Mouse (Mus musculus): ENCODE results near the gene Snrpd3. TPM values are rescaled to one million over a fixed set of nuclear protein-coding genes. Genes with fewer than 3 reads are reported as not detected.
"Not testable (repeated sequence)": the region's sequence is repeated elsewhere in the genome, so short reads cannot be mapped to it uniquely, and the experiment has no call there.

Gene Snrpd3
- total RNA-seq (2014; fragmentation: Nextera tagmentation) (113 and 163 TPM in 2 replicates), total RNA-seq (2017) (74.2 and 142 TPM in 2 replicates)

GRCm38 (mm10) chr10:75517073-75517757 lies at the start of gene Snrpd3:
Gene Snrpd3, plus strand, starts transcription at chr10:75517551.
- peak; percentile 80 for ATAC-seq (replicated peaks; ENCODE audit: low FRiP score, low TSS enrichment, poor library complexity, severe bottlenecking)

GRCm38 (mm10) chr10:75473411-75473810 lies 43.9 kb upstream of the Snrpd3 start:
- ATAC-seq (replicated peaks; ENCODE audit: low FRiP score, low TSS enrichment, poor library complexity, severe bottlenecking), result no peak

GRCm38 (mm10) chr10:75474571-75474970 lies 42.8 kb upstream of the Snrpd3 start:
- ATAC-seq (replicated peaks; ENCODE audit: low FRiP score, low TSS enrichment, poor library complexity, severe bottlenecking), result no peak

- ATAC-seq (replicated peaks; ENCODE audit: low FRiP score, low TSS enrichment, poor library complexity, severe bottlenecking), result not testable (repeated sequence)
Measured at GRCm38 (mm10) chr10:75475139-75475850, 42.1 kb upstream of the Snrpd3 start.

- no peak for ATAC-seq (replicated peaks; ENCODE audit: low FRiP score, low TSS enrichment, poor library complexity, severe bottlenecking)
Measured at GRCm38 (mm10) chr10:75477034-75477433, 40.3 kb upstream of the Snrpd3 start.

GRCm38 (mm10) chr10:75479955-75480354 lies 37.4 kb upstream of the Snrpd3 start:
- no peak for ATAC-seq (replicated peaks; ENCODE audit: low FRiP score, low TSS enrichment, poor library complexity, severe bottlenecking)

GRCm38 (mm10) chr10:75481703-75482102 lies 35.6 kb upstream of the Snrpd3 start:
- ATAC-seq (replicated peaks; ENCODE audit: low FRiP score, low TSS enrichment, poor library complexity, severe bottlenecking), result no peak

- no peak for ATAC-seq (replicated peaks; ENCODE audit: low FRiP score, low TSS enrichment, poor library complexity, severe bottlenecking)
Measured at GRCm38 (mm10) chr10:75482271-75482670, 35.1 kb upstream of the Snrpd3 start.

- ATAC-seq (replicated peaks; ENCODE audit: low FRiP score, low TSS enrichment, poor library complexity, severe bottlenecking), result no peak
Measured at GRCm38 (mm10) chr10:75482919-75483483, 34.4 kb upstream of the Snrpd3 start.

GRCm38 (mm10) chr10:75484066-75484465 lies 33.3 kb upstream of the Snrpd3 start:
- no peak for ATAC-seq (replicated peaks; ENCODE audit: low FRiP score, low TSS enrichment, poor library complexity, severe bottlenecking)

GRCm38 (mm10) chr10:75484767-75485166 lies 32.6 kb upstream of the Snrpd3 start:
- ATAC-seq (replicated peaks; ENCODE audit: low FRiP score, low TSS enrichment, poor library complexity, severe bottlenecking), result no peak

GRCm38 (mm10) chr10:75486086-75486979 lies 31.0 kb upstream of the Snrpd3 start:
- peak; percentile 64; the same call in 1 of the 2 replicates for ATAC-seq (replicated peaks; ENCODE audit: low FRiP score, low TSS enrichment, poor library complexity, severe bottlenecking)

GRCm38 (mm10) chr10:75487131-75487530 lies 30.2 kb upstream of the Snrpd3 start:
- ATAC-seq (replicated peaks; ENCODE audit: low FRiP score, low TSS enrichment, poor library complexity, severe bottlenecking), result no peak

- peak; percentile 80 for ATAC-seq (replicated peaks; ENCODE audit: low FRiP score, low TSS enrichment, poor library complexity, severe bottlenecking)
Measured at GRCm38 (mm10) chr10:75489522-75489921, 27.8 kb upstream of the Snrpd3 start.

- ATAC-seq (replicated peaks; ENCODE audit: low FRiP score, low TSS enrichment, poor library complexity, severe bottlenecking), result no peak
Measured at GRCm38 (mm10) chr10:75490731-75491130, 26.6 kb upstream of the Snrpd3 start.

GRCm38 (mm10) chr10:75491234-75491935 lies 26.0 kb upstream of the Snrpd3 start:
- no peak for ATAC-seq (replicated peaks; ENCODE audit: low FRiP score, low TSS enrichment, poor library complexity, severe bottlenecking)

GRCm38 (mm10) chr10:75491936-75492262 lies 25.5 kb upstream of the Snrpd3 start:
- no peak for ATAC-seq (replicated peaks; ENCODE audit: low FRiP score, low TSS enrichment, poor library complexity, severe bottlenecking)

- no peak for ATAC-seq (replicated peaks; ENCODE audit: low FRiP score, low TSS enrichment, poor library complexity, severe bottlenecking)
Measured at GRCm38 (mm10) chr10:75495304-75495703, 22.0 kb upstream of the Snrpd3 start.

GRCm38 (mm10) chr10:75495921-75496320 lies 21.4 kb upstream of the Snrpd3 start:
- no peak for ATAC-seq (replicated peaks; ENCODE audit: low FRiP score, low TSS enrichment, poor library complexity, severe bottlenecking)

All from megakaryocyte-erythroid progenitor cell, adult 5-6 weeks (primary cell).